Mouse (Mus musculus): ENCODE results near the gene Ahnak. TPM values are rescaled to one million over a fixed set of nuclear protein-coding genes. Genes with fewer than 3 reads are reported as not detected.
"Not testable (repeated sequence)": the region's sequence is repeated elsewhere in the genome, so short reads cannot be mapped to it uniquely, and the experiment has no call there.

The Ahnak gene
- total RNA-seq, 2 experiments from 2014 or later, result 20.0 to 30.2 TPM

- ATAC-seq (replicated peaks; ENCODE audit: low FRiP score, poor library complexity, severe bottlenecking), result no peak
These were observed 3.0 kb downstream of the Ahnak start for GRCm38 (mm10) chr19:8991871-8992735.

DNA sequence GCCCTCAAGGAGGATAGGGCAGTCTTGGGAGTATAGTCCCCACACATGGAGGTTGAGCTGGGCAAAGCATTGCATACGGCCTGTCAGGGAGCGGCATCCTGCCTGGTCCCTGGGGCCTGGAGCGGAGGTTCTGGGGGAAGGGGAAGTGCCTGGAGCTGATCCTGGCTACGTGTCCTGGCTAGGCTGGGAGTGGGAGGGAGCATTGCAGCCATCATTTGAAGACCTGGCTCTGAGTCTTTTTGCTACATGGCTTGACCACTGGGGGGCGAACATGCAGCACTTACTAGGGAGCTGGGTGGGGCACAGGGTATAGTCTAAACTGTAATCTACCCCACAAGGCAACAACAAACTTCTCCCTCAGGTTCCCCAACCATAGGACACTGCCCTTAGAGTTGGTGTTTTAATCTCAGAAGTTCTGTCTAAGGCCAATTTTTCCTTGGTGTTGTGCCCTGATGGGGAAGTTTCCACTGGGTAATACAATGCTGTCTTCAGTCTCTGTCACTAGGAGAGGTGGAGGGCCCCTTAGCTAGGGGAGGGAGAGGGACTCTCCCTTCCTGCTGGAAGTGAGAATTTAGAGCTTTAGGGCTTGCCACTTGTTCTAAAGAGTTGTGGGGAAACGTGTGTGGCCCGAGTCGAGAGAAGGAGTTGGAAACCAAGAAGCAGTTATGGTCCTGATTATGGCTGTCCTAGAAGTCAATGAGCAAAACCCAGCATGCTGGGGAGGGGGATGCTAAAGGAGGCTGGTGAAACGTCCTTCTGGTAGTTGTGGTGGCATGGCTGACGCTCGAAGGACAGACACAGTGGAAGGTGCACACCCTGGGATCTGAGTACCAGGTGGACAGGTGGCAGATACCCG lies 3.9 kb downstream of the Ahnak start:
- no peak; the same call in 1 of the 2 replicates for ATAC-seq (replicated peaks; ENCODE audit: low FRiP score, poor library complexity, severe bottlenecking)

DNA sequence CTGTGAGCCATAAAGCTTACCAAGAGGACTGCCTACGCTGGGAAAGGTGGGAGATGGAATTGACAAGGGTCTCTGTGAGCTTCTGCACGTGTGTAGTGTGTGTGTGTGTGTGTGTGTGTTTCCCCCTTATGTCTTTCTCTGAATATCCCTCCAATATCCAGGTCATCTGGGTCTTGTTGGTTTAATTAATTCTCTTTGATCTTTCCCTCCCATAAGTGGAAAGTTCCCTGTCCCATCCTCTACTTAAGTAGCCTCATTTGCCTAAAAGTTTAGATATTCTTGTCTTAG lies 4.5 kb downstream of the Ahnak start:
- no peak for ATAC-seq (replicated peaks; ENCODE audit: low FRiP score, poor library complexity, severe bottlenecking)

- ATAC-seq (replicated peaks; ENCODE audit: low FRiP score, poor library complexity, severe bottlenecking), result no peak
These were observed 5.9 kb downstream of the Ahnak start for GRCm38 (mm10) chr19:8994813-8995607.

GRCm38 (mm10) chr19:8996601-8997000 lies 7.5 kb downstream of the Ahnak start:
- ATAC-seq (replicated peaks; ENCODE audit: low FRiP score, poor library complexity, severe bottlenecking), result no peak

DNA sequence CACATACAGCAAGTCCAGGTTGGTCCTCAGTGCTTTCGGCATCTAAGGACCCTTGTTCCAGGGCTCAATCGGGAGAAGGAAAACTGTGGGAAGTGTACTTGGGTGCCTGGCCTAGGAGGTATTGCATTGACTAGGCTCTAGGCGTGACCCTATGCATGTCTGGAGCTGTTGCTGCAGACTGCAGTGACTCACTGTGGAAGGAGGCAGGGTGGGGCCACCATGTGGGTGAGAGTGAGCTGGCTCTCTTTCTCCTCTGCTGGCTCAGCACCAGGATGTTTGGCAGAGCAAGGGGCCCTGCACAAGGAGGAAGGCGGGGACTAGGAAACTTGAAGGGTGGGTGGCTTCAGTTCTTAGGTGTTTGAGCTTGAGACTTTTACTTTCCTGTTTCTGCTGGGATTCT lies 8.5 kb downstream of the Ahnak start:
- ATAC-seq (replicated peaks; ENCODE audit: low FRiP score, poor library complexity, severe bottlenecking), result no peak

DNA sequence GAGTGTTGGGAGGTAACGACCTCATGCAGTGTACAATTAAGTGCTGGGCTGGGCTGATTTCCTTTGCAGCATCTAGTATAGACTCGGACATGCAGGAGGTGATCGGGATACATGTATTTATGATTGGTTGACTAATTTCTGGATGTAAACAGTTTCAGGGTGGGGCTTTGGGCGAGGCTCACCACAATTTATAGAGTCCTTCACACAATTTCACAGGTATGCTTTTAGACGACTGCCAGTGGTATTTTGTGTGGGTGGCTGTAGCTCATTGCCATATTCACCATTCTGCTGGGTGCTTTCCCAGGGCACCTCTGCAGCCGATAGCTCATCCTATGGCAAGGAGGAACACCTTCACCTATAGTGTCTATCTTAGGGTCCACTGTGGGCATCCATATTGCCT lies 9.5 kb downstream of the Ahnak start:
- ATAC-seq (replicated peaks; ENCODE audit: low FRiP score, poor library complexity, severe bottlenecking), result no peak

DNA sequence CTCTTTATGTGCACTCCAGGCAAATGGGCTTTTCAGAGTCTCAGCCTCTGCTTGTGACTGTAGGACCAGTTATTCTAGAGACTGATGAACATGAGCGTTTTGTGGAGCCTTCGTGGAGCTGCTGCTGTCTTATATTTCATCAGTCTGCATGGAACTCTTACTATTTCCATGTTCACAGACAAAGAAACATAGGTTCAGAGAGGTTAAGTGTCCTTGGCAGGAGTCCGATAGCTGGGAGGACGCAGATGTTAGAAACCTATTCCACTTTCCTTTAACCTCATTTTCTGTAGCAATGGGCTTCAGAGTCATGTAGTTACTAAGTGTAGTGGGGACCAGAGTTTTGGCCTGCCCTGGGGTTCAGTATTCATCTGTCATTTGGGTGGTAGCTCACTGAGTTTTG lies 10.1 kb downstream of the Ahnak start:
- no peak for ATAC-seq (replicated peaks; ENCODE audit: low FRiP score, poor library complexity, severe bottlenecking)

- ATAC-seq (replicated peaks; ENCODE audit: low FRiP score, poor library complexity, severe bottlenecking), result not testable (repeated sequence)
These were observed 17.8 kb downstream of the Ahnak start for GRCm38 (mm10) chr19:9006915-9007314.

- ATAC-seq (replicated peaks; ENCODE audit: low FRiP score, poor library complexity, severe bottlenecking), result no peak
These were observed 30.2 kb downstream of the Ahnak start for GRCm38 (mm10) chr19:9019298-9019697.

- no peak for ATAC-seq (replicated peaks; ENCODE audit: low FRiP score, poor library complexity, severe bottlenecking)
These were observed 34.1 kb downstream of the Ahnak start for GRCm38 (mm10) chr19:9023021-9023778.

DNA sequence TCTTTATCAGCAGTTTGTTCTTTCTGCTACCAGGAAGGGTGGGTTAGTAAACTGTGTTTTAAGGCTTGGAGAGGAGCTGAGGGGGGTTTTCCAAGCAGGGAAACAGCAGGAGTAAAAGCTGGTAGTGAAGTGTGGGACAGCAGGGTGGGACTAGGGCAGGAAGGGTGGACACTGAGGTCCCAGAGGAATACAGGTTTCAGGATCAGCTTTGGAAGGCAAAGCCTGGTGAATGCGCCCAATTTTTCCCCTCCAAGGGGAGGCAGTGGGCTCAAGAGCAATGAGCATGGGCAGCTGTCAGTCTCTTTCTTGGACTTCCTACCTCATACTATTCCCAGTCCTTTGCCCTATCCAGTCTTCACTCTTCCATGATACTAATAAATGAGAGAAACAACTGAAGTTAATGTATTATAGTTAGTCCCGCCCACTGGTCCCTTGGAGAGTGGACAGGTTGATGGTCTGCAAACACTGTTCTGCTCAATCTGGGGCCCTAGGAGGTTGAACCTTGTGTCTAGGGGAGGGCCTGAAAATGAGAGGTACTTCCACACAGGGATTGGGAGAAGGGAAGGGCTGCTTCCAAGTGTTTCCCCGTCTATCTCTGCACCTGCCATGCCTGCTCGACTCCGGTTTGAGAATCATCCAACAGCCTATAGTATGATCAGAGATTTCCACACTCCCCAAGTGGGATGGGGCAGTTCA lies 36.6 kb downstream of the Ahnak start:
- no peak for ATAC-seq (replicated peaks; ENCODE audit: low FRiP score, poor library complexity, severe bottlenecking)

- ATAC-seq (replicated peaks; ENCODE audit: low FRiP score, poor library complexity, severe bottlenecking), result no peak
These were observed 37.5 kb downstream of the Ahnak start for GRCm38 (mm10) chr19:9026634-9027033.

- ATAC-seq (replicated peaks; ENCODE audit: low FRiP score, poor library complexity, severe bottlenecking), result no peak
These were observed 38.7 kb downstream of the Ahnak start for GRCm38 (mm10) chr19:9027795-9028194.

DNA sequence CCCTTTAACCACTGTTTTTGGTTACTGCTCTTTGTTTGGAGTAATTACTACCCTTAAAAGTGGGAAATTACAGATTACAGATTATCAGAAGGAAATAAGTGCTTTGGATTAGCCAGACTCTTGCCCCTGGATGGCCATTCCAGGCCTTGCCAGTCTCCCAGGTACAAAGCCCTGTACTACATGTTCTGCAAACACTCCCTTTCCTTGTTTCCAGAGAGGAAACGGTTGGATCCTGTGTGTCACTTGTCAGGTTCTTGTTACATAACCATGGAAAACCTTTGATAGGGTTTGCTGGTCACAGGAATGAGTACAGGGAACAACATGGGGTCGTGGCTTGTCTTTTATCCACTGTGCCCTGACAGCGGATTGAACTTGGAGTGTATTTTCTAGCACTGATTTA lies 39.3 kb downstream of the Ahnak start:
- no peak for ATAC-seq (replicated peaks; ENCODE audit: low FRiP score, poor library complexity, severe bottlenecking)

DNA sequence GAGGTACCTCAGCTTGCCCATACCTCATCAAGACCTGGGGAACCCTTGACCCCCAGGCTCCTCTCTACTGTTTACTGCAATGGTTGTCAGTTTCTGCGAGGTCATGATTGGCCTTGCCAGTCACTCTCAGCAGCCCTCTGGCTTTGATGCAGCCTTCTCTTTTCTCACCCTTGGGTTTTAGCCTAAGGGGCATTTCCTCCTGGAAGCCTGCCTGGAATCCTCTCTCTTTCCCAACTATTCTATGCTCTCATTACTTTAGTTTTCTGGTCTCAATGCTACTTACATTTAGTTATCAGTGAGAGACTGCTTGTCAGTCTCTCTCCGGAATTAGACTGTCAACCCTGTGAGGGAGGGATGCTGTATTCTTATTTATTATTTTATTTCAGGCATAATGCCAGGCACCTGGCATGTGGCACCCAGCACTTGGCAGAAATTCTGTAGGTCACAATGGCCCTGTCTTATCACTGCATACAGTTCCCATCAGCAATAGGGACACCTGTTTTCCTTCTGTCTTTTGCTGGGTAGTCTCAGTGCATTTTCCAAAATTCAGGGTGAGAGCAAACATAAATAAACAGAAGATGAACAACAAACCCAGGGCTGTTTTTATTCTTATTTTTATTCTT lies 40.7 kb downstream of the Ahnak start:
- ATAC-seq (replicated peaks; ENCODE audit: low FRiP score, poor library complexity, severe bottlenecking), result no peak

GRCm38 (mm10) chr19:9032502-9033129 lies 43.5 kb downstream of the Ahnak start:
- ATAC-seq (replicated peaks; ENCODE audit: low FRiP score, poor library complexity, severe bottlenecking), result no peak

Data from erythroblast, adult 5-6 weeks (primary cell).